In genomic region chr2:53301712-53302423, GRCm38 (mm10) we compare ENCODE assay signal across 21 mouse cellular contexts.
"Had no signal": no experiment of that assay in that cellular context is flagged by ENCODE, and none has a peak within 500 bp of the region (broad histone marks: within the 10 kb centered on the region; RNA-seq: fewer than 3 reads in every experiment).

No protein-coding gene starts in this region.

- H3K27me3 ChIP-seq: limb, embryonic 12.5 days; limb, embryonic 15.5 days; liver, embryonic 12.5 days; liver, embryonic 15.5 days; megakaryocyte, embryonic 14.5 days; midbrain, embryonic 13.5 days; neural tube, embryonic 13.5 days had no signal

- DNase-seq: kidney, adult 2 months; kidney, postnatal 10 days; kidney, postnatal 36 days; left cerebral cortex, postnatal 4 days; retina, postnatal 1 day; right cerebral cortex, postnatal 25 days; spleen, adult 18-20 months; thymus, adult 18-20 months; thymus, postnatal 36 days had no signal

- H3K27ac ChIP-seq: limb, embryonic 12.5 days; limb, embryonic 15.5 days; liver, embryonic 12.5 days; liver, embryonic 15.5 days; midbrain, embryonic 10.5 days; midbrain, embryonic 13.5 days; neural tube, embryonic 13.5 days had no signal

- H3K36me3 ChIP-seq: limb, embryonic 12.5 days; limb, embryonic 15.5 days; liver, embryonic 12.5 days; liver, embryonic 15.5 days; midbrain, embryonic 10.5 days; midbrain, embryonic 13.5 days; neural tube, embryonic 13.5 days had no signal

- H3K9ac ChIP-seq: limb, embryonic 12.5 days; limb, embryonic 15.5 days; liver, embryonic 12.5 days; liver, embryonic 15.5 days; midbrain, embryonic 13.5 days; neural tube, embryonic 13.5 days had no signal

- H3K4me2 ChIP-seq: limb, embryonic 12.5 days; limb, embryonic 15.5 days; liver, embryonic 12.5 days; liver, embryonic 15.5 days; midbrain, embryonic 13.5 days; neural tube, embryonic 13.5 days had no signal

- H3K4me3 ChIP-seq: limb, embryonic 12.5 days; limb, embryonic 15.5 days; liver, embryonic 12.5 days; liver, embryonic 15.5 days; megakaryocyte, embryonic 14.5 days; midbrain, embryonic 10.5 days; midbrain, embryonic 13.5 days; myocyte; neural tube, embryonic 13.5 days had no signal

- H3K9me3 ChIP-seq: limb, embryonic 12.5 days; limb, embryonic 15.5 days; liver, embryonic 12.5 days; liver, embryonic 15.5 days; midbrain, embryonic 10.5 days; midbrain, embryonic 13.5 days; neural tube, embryonic 13.5 days had no signal

- ATAC-seq: intestine, postnatal 0 days; liver, embryonic 12.5 days; lung, postnatal 0 days; midbrain, embryonic 13.5 days; midbrain, embryonic 16.5 days had no signal

- H3K4me1 ChIP-seq: limb, embryonic 12.5 days; limb, embryonic 15.5 days; liver, embryonic 12.5 days; liver, embryonic 15.5 days; megakaryocyte, embryonic 14.5 days; midbrain, embryonic 10.5 days; midbrain, embryonic 13.5 days; neural tube, embryonic 13.5 days had no signal
